Mouse (Mus musculus): Measurements from ENCODE around the gene Irf2bp1. TPM values are rescaled to one million over a fixed set of nuclear protein-coding genes. Genes with fewer than 3 reads are reported as not detected.

Gene Irf2bp1
- polyA plus RNA-seq, 1 experiment from 2014 or later: 17.0 TPM

GRCm38 (mm10) chr7:18992294-18992675 lies 11.6 kb upstream of the Irf2bp1 start:
- peaks cover 13% of the 10 kb centered on the region for H3K4me1 ChIP-seq (ENCODE audit: control insufficient read depth, insufficient read depth, low read length)
- peaks cover 19% of the 10 kb centered on the region for H3K27me3 ChIP-seq (replicated peaks; ENCODE audit: control insufficient read depth, insufficient read depth, low read length)
- peak overlapping the region; percentile 55 for H3K4me3 ChIP-seq (ENCODE audit: low read length)
- peak overlapping the region; percentile 65 for H3K9ac ChIP-seq (ENCODE audit: low read depth, low read length)
- H3K36me3 ChIP-seq (ENCODE audit: control insufficient read depth, insufficient read depth, low read length): no peaks in the 10 kb centered on the region
- H3K4me2 ChIP-seq (ENCODE audit: low read depth, low read length): peak overlapping the region; percentile 88
- no peak overlapping the region for H3K27ac ChIP-seq (ENCODE audit: low read length)
- ATAC-seq: no peak
- H3K9me3 ChIP-seq (ENCODE audit: control insufficient read depth, low read length): no peaks in the 10 kb centered on the region
- WGBS: 2% methylated on average over 31 of the region's 31 CpGs

GRCm38 (mm10) chr7:18993036-18993435 lies 10.8 kb upstream of the Irf2bp1 start:
- Histone ChIP-seq H3K27me3 (replicated peaks; ENCODE audit: control insufficient read depth, insufficient read depth, low read length) (peaks cover 19% of the 10 kb centered on the region), H3K4me1 (ENCODE audit: control insufficient read depth, insufficient read depth, low read length) (peaks cover 13% of the 10 kb centered on the region), H3K9me3 (ENCODE audit: control insufficient read depth, low read length) (no peaks in the 10 kb centered on the region), H3K4me3 (ENCODE audit: low read length) (no peak overlapping the region), H3K9ac (ENCODE audit: low read depth, low read length) (no peak overlapping the region), H3K36me3 (ENCODE audit: control insufficient read depth, insufficient read depth, low read length) (no peaks in the 10 kb centered on the region), H3K4me2 (ENCODE audit: low read depth, low read length) (no peak overlapping the region), H3K27ac (ENCODE audit: low read length) (no peak overlapping the region)
- WGBS: 88% methylated on average over 5 of the region's 5 CpGs
- ATAC-seq: no peak

GRCm38 (mm10) chr7:18998835-18999234 lies 5.0 kb upstream of the Irf2bp1 start:
- Histone ChIP-seq H3K4me1 (ENCODE audit: control insufficient read depth, insufficient read depth, low read length) (peaks cover 20% of the 10 kb centered on the region), H3K4me2 (ENCODE audit: low read depth, low read length) (no peak overlapping the region), H3K27ac (ENCODE audit: low read length) (no peak overlapping the region), H3K36me3 (ENCODE audit: control insufficient read depth, insufficient read depth, low read length) (no peaks in the 10 kb centered on the region), H3K27me3 (replicated peaks; ENCODE audit: control insufficient read depth, insufficient read depth, low read length) (no peaks in the 10 kb centered on the region), H3K9me3 (ENCODE audit: control insufficient read depth, low read length) (no peaks in the 10 kb centered on the region), H3K4me3 (ENCODE audit: low read length) (no peak overlapping the region), H3K9ac (ENCODE audit: low read depth, low read length) (no peak overlapping the region)
- 51% methylated on average over 9 of the region's 9 CpGs for WGBS
- no peak for ATAC-seq

GRCm38 (mm10) chr7:19000421-19000820 lies 3.4 kb upstream of the Irf2bp1 start:
- Histone ChIP-seq H3K9ac (ENCODE audit: low read depth, low read length) (peak overlapping the region; percentile 68), H3K9me3 (ENCODE audit: control insufficient read depth, low read length) (no peaks in the 10 kb centered on the region), H3K27me3 (replicated peaks; ENCODE audit: control insufficient read depth, insufficient read depth, low read length) (no peaks in the 10 kb centered on the region), H3K4me3 (ENCODE audit: low read length) (peak overlapping the region; percentile 44), H3K27ac (ENCODE audit: low read length) (peak overlapping the region; percentile 31), H3K36me3 (ENCODE audit: control insufficient read depth, insufficient read depth, low read length) (peaks cover 2% of the 10 kb centered on the region), H3K4me2 (ENCODE audit: low read depth, low read length) (peak overlapping the region; percentile 57), H3K4me1 (ENCODE audit: control insufficient read depth, insufficient read depth, low read length) (peaks cover 30% of the 10 kb centered on the region)
- ATAC-seq: no peak
- 40% methylated on average over 10 of the region's 10 CpGs for WGBS

GRCm38 (mm10) chr7:19001066-19001806 lies 2.6 kb upstream of the Irf2bp1 start:
- H3K4me1 ChIP-seq (ENCODE audit: control insufficient read depth, insufficient read depth, low read length): peaks cover 39% of the 10 kb centered on the region
- H3K9ac ChIP-seq (ENCODE audit: low read depth, low read length): peak overlapping the region; percentile 68
- H3K4me3 ChIP-seq (ENCODE audit: low read length): peak overlapping the region; percentile 44
- H3K27ac ChIP-seq (ENCODE audit: low read length): peak overlapping the region; percentile 73
- H3K27me3 ChIP-seq (replicated peaks; ENCODE audit: control insufficient read depth, insufficient read depth, low read length): no peaks in the 10 kb centered on the region
- no peaks in the 10 kb centered on the region for H3K9me3 ChIP-seq (ENCODE audit: control insufficient read depth, low read length)
- peak; percentile 7; the same call in 1 of the 2 replicates for ATAC-seq
- 28% methylated on average over 18 of the region's 18 CpGs for WGBS
- peak overlapping the region; percentile 57 for H3K4me2 ChIP-seq (ENCODE audit: low read depth, low read length)
- peaks cover 6% of the 10 kb centered on the region for H3K36me3 ChIP-seq (ENCODE audit: control insufficient read depth, insufficient read depth, low read length)

GRCm38 (mm10) chr7:19001807-19002085 lies 2.1 kb upstream of the Irf2bp1 start:
- H3K27me3 ChIP-seq (replicated peaks; ENCODE audit: control insufficient read depth, insufficient read depth, low read length): no peaks in the 10 kb centered on the region
- peaks cover 6% of the 10 kb centered on the region for H3K36me3 ChIP-seq (ENCODE audit: control insufficient read depth, insufficient read depth, low read length)
- H3K4me1 ChIP-seq (ENCODE audit: control insufficient read depth, insufficient read depth, low read length): peaks cover 42% of the 10 kb centered on the region
- H3K4me2 ChIP-seq (ENCODE audit: low read depth, low read length): peak overlapping the region; percentile 57; the same call in 1 of the 2 replicates
- no peaks in the 10 kb centered on the region for H3K9me3 ChIP-seq (ENCODE audit: control insufficient read depth, low read length)
- H3K27ac ChIP-seq (ENCODE audit: low read length): peak overlapping the region; percentile 73
- WGBS: 47% methylated on average over 3 of the region's 3 CpGs
- H3K4me3 ChIP-seq (ENCODE audit: low read length): no peak overlapping the region
- peak overlapping the region; percentile 68 for H3K9ac ChIP-seq (ENCODE audit: low read depth, low read length)
- no peak for ATAC-seq

- Histone ChIP-seq H3K4me3 (ENCODE audit: low read length) (peak overlapping the region; percentile 46), H3K4me1 (ENCODE audit: control insufficient read depth, insufficient read depth, low read length) (peaks cover 46% of the 10 kb centered on the region), H3K36me3 (ENCODE audit: control insufficient read depth, insufficient read depth, low read length) (peaks cover 7% of the 10 kb centered on the region), H3K9ac (ENCODE audit: low read depth, low read length) (peak overlapping the region; percentile 74), H3K27me3 (replicated peaks; ENCODE audit: control insufficient read depth, insufficient read depth, low read length) (no peaks in the 10 kb centered on the region), H3K9me3 (ENCODE audit: control insufficient read depth, low read length) (no peaks in the 10 kb centered on the region), H3K4me2 (ENCODE audit: low read depth, low read length) (peak overlapping the region; percentile 79), H3K27ac (ENCODE audit: low read length) (peak overlapping the region; percentile 73)
- no peak for ATAC-seq
- WGBS: 14% methylated on average over 4 of the region's 4 CpGs
These were observed 1.7 kb upstream of the Irf2bp1 start for GRCm38 (mm10) chr7:19002115-19002514.

GRCm38 (mm10) chr7:19002848-19003498 lies 871 bp upstream of the Irf2bp1 start:
- Histone ChIP-seq H3K4me1 (ENCODE audit: control insufficient read depth, insufficient read depth, low read length) (peaks cover 54% of the 10 kb centered on the region), H3K4me3 (ENCODE audit: low read length) (peak overlapping the region; percentile 46), H3K36me3 (ENCODE audit: control insufficient read depth, insufficient read depth, low read length) (peaks cover 11% of the 10 kb centered on the region), H3K9me3 (ENCODE audit: control insufficient read depth, low read length) (no peaks in the 10 kb centered on the region), H3K9ac (ENCODE audit: low read depth, low read length) (peak overlapping the region; percentile 74), H3K4me2 (ENCODE audit: low read depth, low read length) (peak overlapping the region; percentile 79), H3K27me3 (replicated peaks; ENCODE audit: control insufficient read depth, insufficient read depth, low read length) (no peaks in the 10 kb centered on the region), H3K27ac (ENCODE audit: low read length) (peak overlapping the region; percentile 73)
- ATAC-seq: peak; percentile 37
- WGBS: 3% methylated on average over 16 of the region's 17 CpGs

- 3% methylated on average over 34 of the region's 34 CpGs for WGBS
These were observed 811 bp downstream of the Irf2bp1 start for GRCm38 (mm10) chr7:19004631-19005079.

More at GRCm38 (mm10) chr7:19004631-19005079, 811 bp downstream of the Irf2bp1 start:
- peak overlapping the region; percentile 86 for H3K4me3 ChIP-seq (ENCODE audit: low read length)
- no peak for ATAC-seq
- no peaks in the 10 kb centered on the region for H3K27me3 ChIP-seq (replicated peaks; ENCODE audit: control insufficient read depth, insufficient read depth, low read length)
- H3K27ac ChIP-seq (ENCODE audit: low read length): peak overlapping the region; percentile 98
- H3K4me2 ChIP-seq (ENCODE audit: low read depth, low read length): peak overlapping the region; percentile 99
- peaks cover 54% of the 10 kb centered on the region for H3K4me1 ChIP-seq (ENCODE audit: control insufficient read depth, insufficient read depth, low read length)
- H3K36me3 ChIP-seq (ENCODE audit: control insufficient read depth, insufficient read depth, low read length): peaks cover 11% of the 10 kb centered on the region
- peak overlapping the region; percentile 90 for H3K9ac ChIP-seq (ENCODE audit: low read depth, low read length)
- no peaks in the 10 kb centered on the region for H3K9me3 ChIP-seq (ENCODE audit: control insufficient read depth, low read length)
